Mouse (Mus musculus): ENCODE results near the gene Tspan3. TPM values are rescaled to one million over a fixed set of nuclear protein-coding genes. Genes with fewer than 3 reads are reported as not detected.

Gene Tspan3
- polyA plus RNA-seq, 1 experiment = 397 TPM

DNA sequence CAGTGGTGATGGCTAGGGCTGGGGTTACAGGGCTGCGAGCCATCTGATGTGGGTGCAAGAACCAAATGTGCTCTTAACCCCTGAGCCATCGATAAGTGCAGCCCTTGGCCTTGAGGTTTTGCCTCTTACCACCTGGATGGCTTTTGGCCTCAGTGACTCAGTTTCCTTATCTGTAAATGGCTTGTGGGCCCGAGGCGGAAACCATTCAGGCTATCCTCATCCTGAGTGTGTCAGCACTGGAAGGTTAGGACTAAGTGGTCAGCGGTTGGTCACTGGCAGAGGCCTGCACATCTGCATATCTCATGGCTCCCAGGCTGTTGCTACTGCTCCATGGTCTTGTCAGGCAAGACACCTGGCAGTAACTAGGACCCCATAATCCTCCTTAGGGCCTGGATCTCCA is 47.2 kb downstream of the Tspan3 start:
- Histone ChIP-seq H3K36me3 (ENCODE audit: control insufficient read depth, insufficient read depth, low read length) (no peaks in the 10 kb centered on the region), H3K27ac (ENCODE audit: insufficient read depth, low read depth, low read length) (no peak overlapping the region), H3K4me3 (ENCODE audit: low read depth, low read length) (no peak overlapping the region), H3K27me3 (ENCODE audit: control insufficient read depth, insufficient read depth, low read length) (no peaks in the 10 kb centered on the region), H3K4me1 (ENCODE audit: control insufficient read depth, insufficient read depth, insufficient read length, low read length) (0 out of 2 replicates have a peak, but pooled peaks cover 4% of the 10 kb centered on the region)
- TF ChIP-seq POLR2A (IDR thresholded peaks at IDR 0.05; ENCODE audit: low read depth, low read length) (no peak), CTCF (IDR thresholded peaks at IDR 0.05; ENCODE audit: extremely low read depth, insufficient read length, insufficient replicate concordance, low read depth, low read length) (no peak)
- 84% methylated on average over 5 of the region's 5 CpGs for WGBS

DNA sequence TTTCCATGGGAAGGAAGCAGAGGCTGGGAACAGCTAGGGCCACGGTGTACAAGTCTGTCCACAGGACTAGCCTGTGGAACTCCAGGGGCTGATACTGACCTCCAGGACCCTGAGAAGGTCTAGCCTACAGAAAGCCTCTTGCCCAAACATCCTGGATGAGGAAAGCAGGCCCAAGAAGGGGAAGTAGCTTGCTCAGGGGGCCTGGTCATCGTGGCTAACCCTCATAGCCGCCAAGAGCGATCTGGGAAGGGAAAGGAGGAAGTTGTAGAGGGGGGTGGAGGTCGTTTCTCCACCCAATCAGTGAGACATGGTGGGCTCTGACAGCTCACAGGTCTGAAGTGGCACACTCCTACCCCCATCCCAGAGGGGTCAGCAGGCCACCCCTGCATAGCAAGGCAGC is 57.1 kb downstream of the Tspan3 start:
- TF ChIP-seq CTCF (IDR thresholded peaks at IDR 0.05; ENCODE audit: extremely low read depth, insufficient read length, insufficient replicate concordance, low read depth, low read length) (no peak), POLR2A (IDR thresholded peaks at IDR 0.05; ENCODE audit: low read depth, low read length) (no peak)
- H3K27ac ChIP-seq (ENCODE audit: insufficient read depth, low read depth, low read length) = no peak overlapping the region
- WGBS = 70% methylated on average over 5 of the region's 5 CpGs
- H3K27me3 ChIP-seq (ENCODE audit: control insufficient read depth, insufficient read depth, low read length) = no peaks in the 10 kb centered on the region
- no peaks in the 10 kb centered on the region for H3K36me3 ChIP-seq (ENCODE audit: control insufficient read depth, insufficient read depth, low read length)
- H3K4me3 ChIP-seq (ENCODE audit: low read depth, low read length) = no peak overlapping the region
- H3K4me1 ChIP-seq (ENCODE audit: control insufficient read depth, insufficient read depth, insufficient read length, low read length) = peaks cover 5% of the 10 kb centered on the region

DNA sequence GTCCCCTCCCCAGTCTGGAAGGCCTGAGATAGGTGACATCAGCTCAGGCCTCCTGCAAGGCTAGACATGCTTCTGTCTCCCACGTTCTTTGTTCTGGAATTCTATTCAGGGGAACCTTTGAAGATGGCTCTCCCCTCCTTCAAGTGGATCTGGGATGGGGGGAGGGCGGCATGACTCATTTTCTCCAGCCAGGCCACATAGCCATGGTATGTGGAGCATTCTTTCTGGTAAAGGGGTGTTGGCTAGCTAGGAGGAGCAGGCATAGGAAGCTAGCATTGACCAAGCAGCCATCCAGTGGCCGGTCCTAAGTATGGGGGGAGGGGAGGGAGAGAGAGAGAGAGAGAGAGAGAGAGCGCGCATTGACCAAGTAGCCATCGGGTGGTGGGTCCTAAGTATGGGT is 57.8 kb downstream of the Tspan3 start:
- TF ChIP-seq CTCF (IDR thresholded peaks at IDR 0.05; ENCODE audit: extremely low read depth, insufficient read length, insufficient replicate concordance, low read depth, low read length) (no peak), POLR2A (IDR thresholded peaks at IDR 0.05; ENCODE audit: low read depth, low read length) (no peak)
- WGBS = 88% methylated on average over 6 of the region's 6 CpGs
- Histone ChIP-seq H3K36me3 (ENCODE audit: control insufficient read depth, insufficient read depth, low read length) (no peaks in the 10 kb centered on the region), H3K4me3 (ENCODE audit: low read depth, low read length) (no peak overlapping the region), H3K27me3 (ENCODE audit: control insufficient read depth, insufficient read depth, low read length) (no peaks in the 10 kb centered on the region), H3K4me1 (ENCODE audit: control insufficient read depth, insufficient read depth, insufficient read length, low read length) (peaks cover 5% of the 10 kb centered on the region), H3K27ac (ENCODE audit: insufficient read depth, low read depth, low read length) (no peak overlapping the region)

DNA sequence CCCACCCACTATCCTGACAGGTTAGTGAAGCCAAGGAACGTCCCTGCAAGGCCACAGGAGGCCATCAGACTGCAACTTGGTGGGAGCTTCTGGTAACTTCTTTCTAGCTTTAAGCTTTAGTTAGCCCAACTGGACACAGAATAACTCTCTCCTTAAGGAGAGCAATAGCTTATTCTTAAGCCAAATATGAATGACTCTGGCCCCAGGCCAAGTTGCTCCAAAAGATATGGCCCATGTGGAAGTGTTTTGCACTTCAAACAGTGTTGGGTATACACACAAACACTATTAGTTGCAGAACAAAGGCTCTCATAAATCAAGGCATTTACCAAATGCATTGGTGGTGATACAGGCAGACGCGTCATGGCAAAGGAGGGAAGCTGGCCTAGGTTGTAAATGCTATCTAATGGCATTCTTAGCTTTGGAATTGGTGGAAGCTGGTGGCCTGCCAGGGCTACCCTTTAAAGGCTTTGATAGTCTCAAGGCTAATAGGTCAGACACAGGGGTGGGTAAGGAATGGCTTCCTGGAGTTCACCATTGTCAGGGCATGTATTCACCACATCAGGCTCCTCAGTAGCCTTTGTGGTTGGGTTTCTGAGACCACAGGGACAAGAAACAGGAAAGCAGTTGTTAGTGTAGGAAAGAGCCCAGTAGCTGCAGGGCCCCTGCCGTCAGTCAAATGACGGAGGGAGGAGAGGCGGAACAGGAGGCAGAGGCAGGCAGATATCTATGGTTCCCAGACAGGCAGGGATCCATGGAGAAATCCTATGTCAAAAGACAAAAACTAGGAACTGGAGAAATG is 58.8 kb downstream of the Tspan3 start:
- H3K27me3 ChIP-seq (ENCODE audit: control insufficient read depth, insufficient read depth, low read length) = no peaks in the 10 kb centered on the region
- no peak overlapping the region for H3K27ac ChIP-seq (ENCODE audit: insufficient read depth, low read depth, low read length)
- no peaks in the 10 kb centered on the region for H3K36me3 ChIP-seq (ENCODE audit: control insufficient read depth, insufficient read depth, low read length)
- no peak for TF ChIP-seq CTCF (IDR thresholded peaks at IDR 0.05; ENCODE audit: extremely low read depth, insufficient read length, insufficient replicate concordance, low read depth, low read length)
- TF ChIP-seq POLR2A (IDR thresholded peaks at IDR 0.05; ENCODE audit: low read depth, low read length) = no peak
- no peak overlapping the region for H3K4me3 ChIP-seq (ENCODE audit: low read depth, low read length)
- H3K4me1 ChIP-seq (ENCODE audit: control insufficient read depth, insufficient read depth, insufficient read length, low read length) = peaks cover 5% of the 10 kb centered on the region
- whole genome bisulfite sequencing = 60% methylated on average over 6 of the region's 6 CpGs

DNA sequence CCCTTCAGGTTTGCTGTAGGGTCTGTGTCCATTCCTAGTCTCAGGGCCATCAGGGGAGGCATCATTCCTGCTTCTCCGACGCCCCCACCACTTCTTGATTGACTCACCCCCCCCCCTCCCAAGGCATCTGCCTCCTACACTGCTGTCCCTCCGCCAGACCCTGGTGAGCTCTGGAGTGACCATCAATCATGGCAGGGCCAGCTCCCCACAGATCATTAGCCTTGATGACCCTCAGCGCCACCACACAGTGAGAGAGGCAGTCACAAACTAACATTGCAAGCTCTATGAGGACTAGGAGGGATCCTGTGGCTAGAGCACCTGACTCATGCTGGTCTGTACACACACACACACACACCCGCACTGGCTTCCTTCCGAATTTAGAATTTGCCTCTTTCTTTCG is 60.4 kb downstream of the Tspan3 start:
- Histone ChIP-seq H3K27me3 (ENCODE audit: control insufficient read depth, insufficient read depth, low read length) (no peaks in the 10 kb centered on the region), H3K4me1 (ENCODE audit: control insufficient read depth, insufficient read depth, insufficient read length, low read length) (peaks cover 5% of the 10 kb centered on the region), H3K4me3 (ENCODE audit: low read depth, low read length) (no peak overlapping the region), H3K36me3 (ENCODE audit: control insufficient read depth, insufficient read depth, low read length) (no peaks in the 10 kb centered on the region), H3K27ac (ENCODE audit: insufficient read depth, low read depth, low read length) (no peak overlapping the region)
- WGBS = 72% methylated on average over 7 of the region's 7 CpGs
- no peak for TF ChIP-seq CTCF (IDR thresholded peaks at IDR 0.05; ENCODE audit: extremely low read depth, insufficient read length, insufficient replicate concordance, low read depth, low read length)
- no peak for TF ChIP-seq POLR2A (IDR thresholded peaks at IDR 0.05; ENCODE audit: low read depth, low read length)

DNA sequence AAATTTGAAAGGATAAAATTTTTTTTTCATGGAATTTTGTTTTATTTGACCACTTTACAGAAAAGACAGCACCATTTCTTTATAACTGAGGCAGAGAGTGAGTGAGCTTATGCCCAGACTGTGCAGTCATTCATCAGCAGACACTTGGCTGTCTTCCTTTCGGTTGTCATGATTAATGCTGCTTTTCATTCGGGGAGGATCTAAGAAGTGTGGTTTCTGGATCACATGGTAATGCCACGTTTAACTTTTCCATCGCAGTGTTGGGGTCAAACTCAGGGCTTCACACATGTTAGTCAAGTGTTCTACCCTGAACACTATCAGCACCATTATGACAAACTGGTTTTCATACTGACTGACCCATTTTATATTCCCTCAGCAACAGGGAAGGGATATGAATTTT is 64.3 kb downstream of the Tspan3 start:
- no peaks in the 10 kb centered on the region for H3K27me3 ChIP-seq (ENCODE audit: control insufficient read depth, insufficient read depth, low read length)
- H3K4me1 ChIP-seq (ENCODE audit: control insufficient read depth, insufficient read depth, insufficient read length, low read length) = peaks cover 10% of the 10 kb centered on the region
- no peak overlapping the region for H3K27ac ChIP-seq (ENCODE audit: insufficient read depth, low read depth, low read length)
- no peak overlapping the region for H3K4me3 ChIP-seq (ENCODE audit: low read depth, low read length)
- no peaks in the 10 kb centered on the region for H3K36me3 ChIP-seq (ENCODE audit: control insufficient read depth, insufficient read depth, low read length)
- WGBS = 44% methylated on average over 4 of the region's 4 CpGs
- TF ChIP-seq CTCF (IDR thresholded peaks at IDR 0.05; ENCODE audit: extremely low read depth, insufficient read length, insufficient replicate concordance, low read depth, low read length) (no peak), POLR2A (IDR thresholded peaks at IDR 0.05; ENCODE audit: low read depth, low read length) (no peak)

DNA sequence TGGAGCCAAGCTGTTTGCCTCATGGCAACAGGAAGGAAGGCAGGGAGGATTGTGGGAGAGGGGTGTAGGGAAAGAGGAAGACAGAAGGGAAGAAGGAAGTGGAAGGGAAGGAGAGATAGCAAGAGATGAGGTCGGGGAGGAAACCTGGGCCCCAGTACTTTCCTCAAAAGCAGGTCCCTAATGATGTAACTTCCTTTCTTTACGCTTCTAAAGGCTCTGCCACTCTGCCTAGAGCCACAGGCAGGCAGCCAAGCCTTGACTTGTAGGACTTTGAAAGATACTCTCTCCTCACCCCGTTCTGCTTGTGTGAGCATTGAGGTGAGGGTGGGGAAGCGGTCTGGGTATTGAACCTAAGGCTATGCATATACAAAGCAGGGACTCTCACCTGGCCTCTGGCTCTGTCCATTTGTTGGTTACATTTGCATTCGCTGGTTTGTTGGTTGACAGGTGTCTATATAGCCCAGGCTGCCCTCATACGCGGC is 65.2 kb downstream of the Tspan3 start:
- H3K4me3 ChIP-seq (ENCODE audit: low read depth, low read length) = no peak overlapping the region
- no peaks in the 10 kb centered on the region for H3K27me3 ChIP-seq (ENCODE audit: control insufficient read depth, insufficient read depth, low read length)
- TF ChIP-seq CTCF (IDR thresholded peaks at IDR 0.05; ENCODE audit: extremely low read depth, insufficient read length, insufficient replicate concordance, low read depth, low read length) (no peak), POLR2A (IDR thresholded peaks at IDR 0.05; ENCODE audit: low read depth, low read length) (no peak)
- 78% methylated on average over 7 of the region's 7 CpGs for WGBS
- no peaks in the 10 kb centered on the region for H3K36me3 ChIP-seq (ENCODE audit: control insufficient read depth, insufficient read depth, low read length)
- no peak overlapping the region for H3K27ac ChIP-seq (ENCODE audit: insufficient read depth, low read depth, low read length)
- peaks cover 10% of the 10 kb centered on the region for H3K4me1 ChIP-seq (ENCODE audit: control insufficient read depth, insufficient read depth, insufficient read length, low read length)

Measured in small intestine, adult 2 months (tissue).